Mouse (Mus musculus) liver, embryonic 15.5 days (tissue): ENCODE measurements around the gene Dynlt1b. TPM values are rescaled to one million over a fixed set of nuclear protein-coding genes. Genes with fewer than 3 reads are reported as not detected.
"Not testable (repeated sequence)": the region's sequence is repeated elsewhere in the genome, so short reads cannot be mapped to it uniquely, and the experiment has no call there.

Experiments used
- ATAC-seq: fragments of 200-750 bp; cut with Nextera tagmentation; 2 replicates; pipeline ENCODE4 v1.8.0; 2017; ENCODE audit warnings: moderate number of reproducible peaks, mild to moderate bottlenecking, moderate library complexity; ENCODE audit not compliant: insufficient read depth
- H3K27ac ChIP-seq: fragments of 300-500 bp; sonication (generic); replicated peaks from 2 replicates; pipeline ENCODE4 v1.5.1; 2015; ENCODE audit warnings: mild to moderate bottlenecking, inconsistent platforms
- H3K27me3 ChIP-seq: fragments of 300-500 bp; sonication (generic); 2 replicates; pipeline ENCODE4 v1.6.1; 2015; ENCODE audit warnings: mild to moderate bottlenecking, inconsistent platforms
- H3K36me3 ChIP-seq: fragments of 300-500 bp; sonication (generic); replicated peaks from 2 replicates; pipeline ENCODE4 v1.6.1; 2015; ENCODE audit warnings: moderate library complexity, mild to moderate bottlenecking, inconsistent platforms
- H3K4me1 ChIP-seq: fragments of 300-500 bp; sonication (generic); replicated peaks from 2 replicates; pipeline ENCODE4 v1.6.1; 2015; ENCODE audit warnings: inconsistent platforms
- H3K4me2 ChIP-seq: fragments of 300-500 bp; sonication (generic); 2 replicates; pipeline ENCODE4 v1.6.1; 2015; ENCODE audit warnings: moderate library complexity, mild to moderate bottlenecking, inconsistent platforms
- H3K4me3 ChIP-seq: fragments of 300-500 bp; sonication (generic); replicated peaks from 2 replicates; pipeline ENCODE4 v1.5.1; 2015; ENCODE audit warnings: mild to moderate bottlenecking, inconsistent platforms
- H3K9ac ChIP-seq: fragments of 300-500 bp; sonication (generic); 2 replicates; pipeline ENCODE4 v1.6.1; 2015; ENCODE audit warnings: moderate library complexity, mild to moderate bottlenecking, inconsistent platforms
- H3K9me3 ChIP-seq: fragments of 300-500 bp; sonication (generic); replicated peaks from 2 replicates; pipeline ENCODE4 v1.6.1; 2016; ENCODE audit warnings: inconsistent platforms
- WGBS: fragments of 180-500 bp; shearing (Covaris S2); methylation state at CpG from one replicate; pipeline ENCODE4 v1.1.7; 2015; ENCODE audit warnings: mixed read lengths; ENCODE audit not compliant: insufficient replicate concordance; 5-methylcytosine and 5-hydroxymethylcytosine counted together
- polyA plus RNA-seq: library from polyadenylated mRNA; unstranded; fragments of >200 nt; fragmentation: Nextera tagmentation; extraction: Ambion mirVana; gene quantifications from 2 replicates; pipeline ENCODE4 v1.2.1, GENCODE M21; 2015

Dynlt1b gene
- polyA plus RNA-seq, 1 experiment from 2014 or later, result 194 TPM

GRCm38 (mm10) chr17:6470031-6470430, 40.1 kb downstream of the Dynlt1b start:
- not testable (repeated sequence) for H3K36me3 ChIP-seq, H3K27ac ChIP-seq, H3K27me3 ChIP-seq, H3K4me3 ChIP-seq, H3K9ac ChIP-seq, H3K9me3 ChIP-seq, ATAC-seq, H3K4me2 ChIP-seq, H3K4me1 ChIP-seq
- 75% methylated on average over 2 of the region's 3 CpGs for WGBS

- 55% methylated on average over 6 of the region's 7 CpGs for WGBS
- H3K9me3 ChIP-seq, H3K36me3 ChIP-seq, H3K4me2 ChIP-seq, H3K4me3 ChIP-seq, H3K27me3 ChIP-seq, ATAC-seq, H3K27ac ChIP-seq, H3K9ac ChIP-seq: not testable (repeated sequence)
- peaks cover 11% of the 10 kb centered on the region for H3K4me1 ChIP-seq
These were observed 40.8 kb downstream of the Dynlt1b start for GRCm38 (mm10) chr17:6470671-6471070.

DNA sequence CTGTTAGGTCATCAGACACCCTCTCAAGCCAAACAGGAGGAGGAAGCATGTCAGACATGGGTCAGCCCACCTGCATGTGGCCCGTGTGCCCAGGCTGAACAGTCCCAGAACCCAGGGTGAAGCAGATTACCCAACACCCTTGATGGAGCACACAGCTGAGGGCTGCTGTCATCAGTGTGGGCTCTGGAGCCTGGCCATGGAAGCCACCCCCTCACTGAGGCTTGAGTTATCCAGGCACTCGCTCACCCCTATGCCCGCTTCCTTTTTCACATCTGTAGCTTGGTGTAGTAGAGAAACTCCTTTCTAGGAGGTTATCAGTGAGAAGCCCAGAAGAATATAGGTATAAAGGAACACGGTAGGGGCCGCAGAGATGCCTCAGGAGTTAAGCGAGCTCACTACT, 45.4 kb downstream of the Dynlt1b start:
- 68% methylated on average over 6 of the region's 6 CpGs for WGBS
- ATAC-seq, result not testable (repeated sequence)

DNA sequence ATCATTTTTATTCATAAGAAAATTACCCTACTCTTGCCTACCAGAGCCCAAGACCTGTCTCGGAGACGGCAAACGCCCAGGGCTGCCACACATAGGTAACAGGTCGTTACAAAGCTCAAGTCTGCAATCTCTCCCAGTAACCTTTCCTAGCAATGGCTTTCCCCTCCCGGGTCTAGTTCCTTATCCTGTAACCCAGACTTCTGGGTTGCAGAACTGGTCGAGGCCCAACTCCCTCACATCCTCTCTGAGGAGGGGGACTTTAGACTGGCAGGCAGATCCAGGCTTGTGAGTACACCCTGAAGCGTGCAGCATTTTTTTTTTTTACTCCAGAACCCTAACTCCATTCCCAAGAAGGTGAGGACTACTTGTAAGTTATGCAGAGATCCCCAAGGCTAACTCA, 46.0 kb downstream of the Dynlt1b start:
- not testable (repeated sequence) for H3K27ac ChIP-seq, ATAC-seq, H3K9ac ChIP-seq, H3K9me3 ChIP-seq, H3K36me3 ChIP-seq
- Histone ChIP-seq H3K4me1 (peaks cover 13% of the 10 kb centered on the region), H3K27me3 (peaks cover 16% of the 10 kb centered on the region), H3K4me3 (peak overlapping the region; percentile 63), H3K4me2 (peak overlapping the region; percentile 76)
- 36% methylated on average over 7 of the region's 7 CpGs for WGBS

More for the DNA sequence above, 45.4 kb downstream of the Dynlt1b start:
- H3K4me3 ChIP-seq, H3K9ac ChIP-seq, H3K27ac ChIP-seq, H3K9me3 ChIP-seq, H3K36me3 ChIP-seq, H3K4me2 ChIP-seq: not testable (repeated sequence)
- peaks cover 13% of the 10 kb centered on the region for H3K4me1 ChIP-seq
- H3K27me3 ChIP-seq, result peaks cover 16% of the 10 kb centered on the region

- WGBS, result under 1% methylated on average over 45 of the region's 45 CpGs
These were observed 46.6 kb downstream of the Dynlt1b start for GRCm38 (mm10) chr17:6476495-6476947.

DNA sequence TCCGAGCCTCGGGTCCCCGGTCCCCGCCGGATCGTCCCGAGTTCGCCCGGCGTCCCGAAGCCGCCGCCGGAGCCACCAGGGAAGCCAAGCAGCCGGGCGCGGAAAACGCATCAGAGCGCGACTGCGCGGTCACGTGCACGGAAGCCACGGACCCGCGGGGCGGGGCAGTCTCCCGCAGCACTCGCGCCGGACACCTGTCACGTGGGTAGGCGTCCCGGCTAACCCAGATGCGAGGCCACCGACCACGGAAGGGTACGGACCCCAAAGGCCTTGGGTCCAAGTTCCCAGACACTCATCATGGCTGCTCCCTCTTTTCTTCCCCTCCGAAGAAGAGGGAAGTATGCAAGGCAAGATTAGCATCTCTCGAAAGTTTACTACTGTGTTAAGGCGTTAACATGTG, 47.1 kb downstream of the Dynlt1b start:
- H3K27ac ChIP-seq, H3K9me3 ChIP-seq, H3K9ac ChIP-seq, H3K36me3 ChIP-seq: not testable (repeated sequence)
- H3K4me2 ChIP-seq, result peak overlapping the region; percentile 76
- peak; percentile 19; the same call in 1 of the 2 replicates for ATAC-seq
- peak overlapping the region; percentile 63 for H3K4me3 ChIP-seq
- H3K4me1 ChIP-seq, result peaks cover 13% of the 10 kb centered on the region
- peaks cover 16% of the 10 kb centered on the region for H3K27me3 ChIP-seq
- 1% methylated on average over 42 of the region's 42 CpGs for WGBS

More at GRCm38 (mm10) chr17:6476495-6476947, 46.6 kb downstream of the Dynlt1b start:
- not testable (repeated sequence) for H3K36me3 ChIP-seq, H3K9me3 ChIP-seq, H3K27ac ChIP-seq
- Histone ChIP-seq H3K27me3 (peaks cover 16% of the 10 kb centered on the region), H3K4me3 (peak overlapping the region; percentile 63), H3K4me1 (peaks cover 13% of the 10 kb centered on the region), H3K4me2 (peak overlapping the region; percentile 76), H3K9ac (peak overlapping the region; percentile 41; the same call in 1 of the 2 replicates)
- ATAC-seq, result peak; percentile 22

- not testable (repeated sequence) for H3K4me3 ChIP-seq, H3K36me3 ChIP-seq, H3K9ac ChIP-seq, H3K4me2 ChIP-seq, ATAC-seq, H3K9me3 ChIP-seq, H3K4me1 ChIP-seq, H3K27ac ChIP-seq
- 52% methylated on average over 5 of the region's 7 CpGs for WGBS
- H3K27me3 ChIP-seq, result peaks cover 11% of the 10 kb centered on the region
These were observed 51.1 kb downstream of the Dynlt1b start for GRCm38 (mm10) chr17:6480855-6481589.

- ATAC-seq, H3K4me2 ChIP-seq, H3K4me1 ChIP-seq, H3K27me3 ChIP-seq, H3K9ac ChIP-seq, H3K36me3 ChIP-seq, H3K9me3 ChIP-seq, H3K4me3 ChIP-seq, H3K27ac ChIP-seq: not testable (repeated sequence)
- 68% methylated on average over 12 of the region's 12 CpGs for WGBS
These were observed 51.7 kb downstream of the Dynlt1b start for GRCm38 (mm10) chr17:6481590-6481963.

GRCm38 (mm10) chr17:6482248-6482647, 52.3 kb downstream of the Dynlt1b start:
- ATAC-seq, H3K9ac ChIP-seq, H3K36me3 ChIP-seq, H3K4me1 ChIP-seq, H3K9me3 ChIP-seq, H3K4me2 ChIP-seq, H3K27me3 ChIP-seq, H3K4me3 ChIP-seq, H3K27ac ChIP-seq: not testable (repeated sequence)
- WGBS, result 62% methylated on average over 8 of the region's 8 CpGs

Other genes with a start within 250 kb of the Dynlt1b start
- 2.5 and 2.9 TPM in 2 replicates for gene Tmem181a, start 173.3 kb upstream of the Dynlt1b start, polyA plus RNA-seq
- gene Dynlt1a, start 112.6 kb upstream of the Dynlt1b start, polyA plus RNA-seq, result 5.5 and 5.6 TPM in 2 replicates
- gene Dynlt1c, start 171.6 kb downstream of the Dynlt1b start, polyA plus RNA-seq, result 6.6 and 6.9 TPM in 2 replicates
- gene Dynlt1f, start 225.8 kb downstream of the Dynlt1b start, polyA plus RNA-seq, result 69.7 and 76.3 TPM in 2 replicates
- 0.08 and 0.17 TPM in 2 replicates for gene Sytl3, start 229.0 kb downstream of the Dynlt1b start, polyA plus RNA-seq